Mouse (Mus musculus) NIH3T3 (cell line): ENCODE results near the gene Stk24.

Source experiments
- DNase-seq: peaks from one replicate; pipeline ENCODE4 v3.0.0-alpha.2; 2012; ENCODE audit warnings: low read depth

Gene Stk24

DNA sequence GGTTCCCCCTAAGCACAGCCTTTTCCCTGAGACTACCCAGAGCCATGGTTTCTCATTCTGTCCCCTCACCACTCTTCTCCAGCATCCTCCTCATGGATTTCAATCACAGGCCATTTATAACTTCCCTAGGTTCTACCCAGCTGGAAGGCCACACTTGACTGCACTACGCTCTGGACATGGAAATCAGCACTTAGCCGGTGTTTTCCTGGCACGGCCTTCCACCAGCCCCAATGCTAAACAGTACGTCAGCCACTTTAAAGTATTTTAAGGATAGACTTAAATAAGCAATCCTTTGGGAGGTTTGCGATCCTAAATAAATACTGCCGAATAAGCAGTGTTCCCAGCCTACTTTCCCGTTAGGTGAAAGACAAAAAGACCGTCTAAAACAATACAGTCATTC is 29.8 kb downstream of the Stk24 start:
- DNase-seq, result no peak

DNA sequence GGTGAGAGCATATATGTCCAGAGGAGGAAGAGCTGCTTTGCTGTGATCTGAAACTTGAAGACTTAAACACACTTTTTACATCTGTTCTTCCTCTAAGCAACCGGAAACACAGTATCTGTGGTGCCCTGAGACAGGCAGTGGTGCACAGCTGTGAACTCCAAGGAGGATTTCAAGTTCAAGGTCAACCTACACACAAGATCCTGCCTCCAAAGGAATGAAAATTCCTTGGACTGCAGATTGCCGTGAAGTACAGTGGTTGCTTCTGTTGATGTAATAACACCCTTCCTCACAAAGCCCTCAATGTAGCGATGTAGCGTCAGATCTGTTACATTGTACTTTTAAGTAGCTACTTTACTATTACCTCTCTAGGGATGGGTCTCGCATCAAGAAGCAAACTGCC is 30.5 kb downstream of the Stk24 start:
- no peak for DNase-seq

DNA sequence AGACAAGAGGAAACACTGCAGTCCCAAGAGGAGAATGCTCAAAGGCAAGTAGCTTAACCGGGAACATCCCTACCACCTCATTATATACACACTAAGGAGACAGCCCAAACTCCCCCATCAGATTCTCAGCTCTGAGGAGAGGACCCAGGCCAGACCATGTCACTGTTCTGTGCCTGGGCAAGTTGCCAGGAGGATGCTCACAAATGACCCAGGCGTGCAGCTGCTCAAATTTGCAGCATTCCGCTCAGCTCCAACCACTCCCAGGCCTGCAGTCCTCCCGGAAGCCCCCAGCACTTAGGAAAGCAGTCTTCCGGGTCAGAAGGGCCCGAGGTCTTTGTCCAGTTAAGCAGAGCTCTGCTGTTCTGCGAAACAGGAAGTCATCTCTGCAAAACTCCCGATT is 31.6 kb downstream of the Stk24 start:
- no peak for DNase-seq

DNA sequence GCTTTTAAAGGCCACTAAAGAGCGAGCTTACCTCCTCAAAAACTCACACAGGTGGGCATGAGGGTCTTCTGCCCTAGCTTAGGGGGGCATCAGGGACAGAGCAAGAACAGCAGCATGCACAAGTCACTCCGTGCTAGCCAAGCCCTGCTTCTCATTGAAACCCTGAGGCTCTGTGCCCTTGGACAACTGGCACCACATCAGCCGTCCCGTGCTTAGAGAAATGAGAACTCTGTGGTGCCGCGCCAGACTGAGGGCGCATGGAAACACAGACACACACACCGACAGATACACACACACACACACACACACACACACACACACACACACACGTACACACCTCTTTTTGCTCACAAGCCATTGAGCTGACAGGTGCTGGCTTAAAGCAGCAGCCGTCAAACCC is 32.7 kb downstream of the Stk24 start:
- DNase-seq, result no peak

DNA sequence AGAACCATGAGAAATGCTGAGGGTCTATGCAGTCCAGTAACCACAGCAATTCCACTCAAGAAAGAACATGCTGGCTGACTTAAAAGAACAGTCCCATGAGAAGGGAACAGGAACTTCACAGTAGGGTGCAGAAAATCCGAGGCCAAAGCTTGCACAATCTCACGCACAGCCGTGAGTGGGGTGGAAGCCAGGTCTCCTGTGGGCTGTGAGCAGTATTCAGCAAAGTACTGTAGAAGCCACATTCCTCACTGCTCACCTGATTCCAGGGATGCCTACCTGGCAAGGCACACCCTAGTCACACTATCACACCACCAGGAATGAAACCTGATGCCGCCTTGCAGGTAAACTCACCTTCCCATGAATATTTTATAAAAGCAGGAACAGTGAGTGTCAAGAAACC is 33.2 kb downstream of the Stk24 start:
- DNase-seq, result peak; percentile 16

DNA sequence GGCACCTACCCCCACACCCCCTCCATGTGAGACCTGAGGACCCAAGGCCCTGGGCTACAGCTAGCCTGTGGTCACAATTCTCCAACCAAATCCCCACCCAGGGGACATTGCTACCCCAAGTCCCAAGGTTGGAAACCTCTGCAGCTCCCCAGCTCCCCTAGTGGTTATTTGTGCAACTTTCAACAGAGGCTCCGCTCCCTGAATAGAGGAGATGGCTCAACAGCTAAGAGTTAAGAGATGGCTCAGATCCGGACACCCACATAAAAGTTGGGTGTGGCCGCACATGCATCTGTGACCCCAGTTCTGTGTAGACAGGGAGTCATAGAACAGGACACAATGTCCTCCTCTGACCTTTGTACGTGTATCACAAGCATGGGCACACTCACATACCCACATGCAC is 33.8 kb downstream of the Stk24 start:
- peak; percentile 11 for DNase-seq

DNA sequence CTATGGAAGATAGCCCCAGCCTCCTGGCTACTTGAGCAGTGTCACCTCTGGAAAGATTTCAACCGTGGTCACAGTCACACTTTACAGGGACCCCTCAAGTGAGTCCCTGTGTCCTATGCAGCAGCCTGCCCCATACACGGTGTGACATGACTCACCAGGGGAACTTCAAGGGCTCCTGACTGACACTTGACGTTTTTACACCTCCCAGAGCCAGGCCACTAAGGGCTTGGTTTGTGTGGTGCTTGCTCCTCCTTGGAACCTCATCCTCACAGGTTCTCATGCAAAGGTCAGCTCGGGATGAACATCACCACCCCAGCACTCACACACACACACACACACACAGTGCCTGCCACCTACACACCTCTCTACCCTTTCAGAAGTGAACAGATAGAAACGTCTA is 34.9 kb downstream of the Stk24 start:
- DNase-seq, result no peak

DNA sequence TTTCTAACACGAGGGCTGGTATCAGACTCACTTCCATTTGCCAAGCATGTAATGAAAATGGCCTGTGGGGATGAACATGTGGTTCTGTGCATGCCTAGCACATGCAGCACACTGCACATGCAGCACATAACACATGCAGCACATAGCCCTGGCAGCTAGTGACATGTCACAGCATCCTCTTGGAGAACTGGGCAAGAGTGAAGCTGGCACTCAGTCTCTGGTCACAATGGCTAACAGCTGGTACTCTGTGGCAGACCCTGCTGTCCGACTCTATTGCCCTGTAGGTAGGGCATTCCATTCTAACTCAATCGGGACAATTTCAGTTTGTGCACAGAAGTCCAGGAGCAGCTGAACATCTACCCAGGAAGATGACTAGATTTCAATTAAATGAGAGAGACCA is 36.9 kb downstream of the Stk24 start:
- no peak for DNase-seq

DNA sequence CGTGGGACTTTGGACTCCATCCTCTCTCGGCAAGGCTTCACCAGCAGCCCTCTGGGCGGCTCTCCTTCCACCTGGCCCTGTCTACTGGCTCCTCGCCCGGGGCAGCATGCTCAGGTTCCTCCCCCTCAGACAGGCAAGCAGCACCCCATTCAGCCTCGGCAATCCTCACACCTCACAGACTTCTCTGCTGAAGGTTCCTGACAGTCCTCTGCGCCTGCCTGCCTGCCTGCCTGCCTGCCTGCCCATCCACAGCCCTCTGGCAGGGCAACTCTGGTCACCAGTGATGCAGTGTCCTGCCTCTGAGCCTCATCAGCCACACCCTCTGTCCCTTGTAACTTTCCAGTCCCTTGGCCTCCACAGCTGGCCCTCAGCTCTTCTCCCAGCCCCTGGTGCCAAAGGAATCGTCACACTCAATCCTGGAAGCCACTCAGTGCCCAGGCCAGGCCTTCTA is 39.8 kb downstream of the Stk24 start:
- DNase-seq, result no peak

DNA sequence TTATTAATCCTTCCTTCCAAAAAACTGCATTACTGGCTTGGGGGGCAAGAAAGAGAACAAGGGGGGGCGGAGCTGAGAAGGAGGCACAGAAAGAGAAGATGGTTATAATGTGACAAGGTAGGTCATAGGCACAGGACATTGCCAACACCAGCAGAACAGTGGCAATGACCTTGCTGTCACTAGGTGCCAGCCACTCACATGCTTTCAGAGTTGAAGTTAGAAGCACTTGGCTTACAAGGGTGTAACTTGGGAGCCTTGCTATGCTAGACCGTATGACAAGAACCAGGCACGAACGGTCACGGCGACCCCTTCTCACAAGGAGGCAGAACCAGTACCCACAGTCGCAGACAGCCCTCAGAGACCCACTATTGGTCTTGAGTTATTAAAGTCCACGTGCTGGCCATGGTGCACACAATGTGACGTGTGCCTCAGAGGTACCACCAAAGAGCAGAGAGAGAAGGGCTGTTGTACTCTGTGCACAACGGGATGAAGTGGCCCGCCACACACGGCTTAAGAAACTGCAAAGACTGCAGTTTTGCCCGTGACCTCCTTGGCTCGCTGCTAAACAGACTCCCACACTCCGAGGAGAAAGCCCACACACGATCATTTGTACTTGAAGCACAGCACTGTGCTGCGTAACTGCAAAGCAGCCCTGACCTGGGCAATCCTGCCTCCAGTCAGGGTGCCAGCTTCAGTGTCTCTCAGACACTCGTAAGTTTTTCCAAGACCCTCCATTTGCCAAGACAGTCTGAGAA is 40.8 kb downstream of the Stk24 start:
- no peak for DNase-seq

DNA sequence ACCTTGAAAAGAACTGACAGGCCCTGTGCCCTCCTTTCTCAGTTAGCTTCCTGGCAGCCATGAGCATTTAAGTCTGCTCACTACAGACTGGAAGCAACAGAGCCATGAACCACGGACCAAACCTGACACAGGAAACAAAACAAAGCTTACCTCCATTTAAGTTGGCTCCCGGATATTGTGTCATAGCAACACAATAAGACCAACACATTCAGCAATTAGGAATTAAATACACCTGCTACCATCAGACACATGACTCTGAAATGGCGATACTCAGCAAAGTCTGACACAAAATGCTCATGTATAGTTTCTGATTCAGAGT is 49.8 kb downstream of the Stk24 start:
- DNase-seq, result no peak

DNA sequence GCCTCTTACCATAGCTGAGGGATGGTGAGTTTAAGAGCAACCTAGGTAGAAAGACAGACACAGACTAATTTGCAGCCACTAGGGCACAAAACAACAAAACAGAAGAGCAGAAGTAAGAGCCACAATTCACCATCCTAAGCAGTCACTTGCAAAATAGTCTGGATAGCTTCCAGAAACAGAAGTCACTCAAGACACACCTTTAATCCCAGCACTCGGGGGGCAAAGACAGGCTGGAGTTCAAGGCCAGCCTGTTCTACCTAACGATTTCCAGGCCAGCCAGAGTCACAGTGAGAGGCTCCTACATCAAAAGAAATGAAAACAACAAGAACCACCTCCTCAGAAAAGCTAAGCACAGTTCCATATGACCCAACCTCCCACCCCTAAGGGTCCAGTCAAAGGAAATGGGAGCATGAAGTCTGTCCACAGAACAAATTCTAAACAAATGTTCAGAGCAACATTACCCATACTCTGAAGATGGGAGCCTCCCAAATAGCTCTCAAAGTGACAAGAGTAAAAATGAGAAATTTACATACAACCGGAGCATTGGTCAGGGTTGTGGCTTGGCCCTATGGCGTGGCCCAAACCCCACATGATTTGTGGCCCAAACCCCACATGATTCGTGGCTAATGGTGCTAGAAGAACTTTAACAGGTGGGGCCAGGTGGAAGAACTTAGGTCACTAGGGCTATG is 50.3 kb downstream of the Stk24 start:
- no peak for DNase-seq

DNA sequence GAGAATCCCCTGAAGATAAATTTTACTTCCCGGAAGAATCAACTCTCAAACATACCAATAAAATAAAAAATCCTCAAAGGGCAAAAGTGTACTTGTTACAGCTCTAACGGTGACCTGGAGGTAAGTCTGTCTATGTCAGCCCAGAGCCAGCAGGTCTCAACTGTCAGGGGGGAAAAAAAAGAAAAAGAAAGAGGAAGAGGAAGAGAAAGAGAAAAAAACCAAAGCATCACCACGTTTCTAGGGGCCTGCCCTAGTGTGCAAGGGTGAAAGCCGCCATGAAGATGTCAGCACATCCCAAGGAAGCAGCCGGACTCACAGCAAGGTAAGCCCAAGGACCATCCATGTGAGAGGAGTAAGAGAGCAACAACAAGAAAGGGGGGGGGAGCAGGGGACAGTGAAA is 50.9 kb downstream of the Stk24 start:
- DNase-seq, result no peak

DNA sequence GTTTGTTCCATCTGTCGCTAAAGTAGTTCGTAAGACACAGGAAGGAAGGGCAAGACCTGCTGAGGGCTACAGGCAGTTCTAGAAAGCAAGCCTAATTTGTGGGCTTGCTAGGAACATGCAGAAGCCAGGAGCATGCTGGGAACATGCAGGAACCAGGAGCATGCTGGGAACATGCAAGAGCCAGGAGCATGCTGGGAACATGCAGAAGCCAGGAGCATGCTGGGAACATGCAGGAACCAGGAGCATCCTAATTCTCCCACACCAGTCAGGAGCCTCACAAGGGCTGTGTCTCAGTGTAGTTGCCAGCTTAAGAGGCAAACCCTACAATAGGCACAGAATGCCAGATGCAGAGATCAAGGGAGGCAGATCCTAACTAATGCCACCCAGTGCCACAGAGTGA is 53.4 kb downstream of the Stk24 start:
- no peak for DNase-seq

DNA sequence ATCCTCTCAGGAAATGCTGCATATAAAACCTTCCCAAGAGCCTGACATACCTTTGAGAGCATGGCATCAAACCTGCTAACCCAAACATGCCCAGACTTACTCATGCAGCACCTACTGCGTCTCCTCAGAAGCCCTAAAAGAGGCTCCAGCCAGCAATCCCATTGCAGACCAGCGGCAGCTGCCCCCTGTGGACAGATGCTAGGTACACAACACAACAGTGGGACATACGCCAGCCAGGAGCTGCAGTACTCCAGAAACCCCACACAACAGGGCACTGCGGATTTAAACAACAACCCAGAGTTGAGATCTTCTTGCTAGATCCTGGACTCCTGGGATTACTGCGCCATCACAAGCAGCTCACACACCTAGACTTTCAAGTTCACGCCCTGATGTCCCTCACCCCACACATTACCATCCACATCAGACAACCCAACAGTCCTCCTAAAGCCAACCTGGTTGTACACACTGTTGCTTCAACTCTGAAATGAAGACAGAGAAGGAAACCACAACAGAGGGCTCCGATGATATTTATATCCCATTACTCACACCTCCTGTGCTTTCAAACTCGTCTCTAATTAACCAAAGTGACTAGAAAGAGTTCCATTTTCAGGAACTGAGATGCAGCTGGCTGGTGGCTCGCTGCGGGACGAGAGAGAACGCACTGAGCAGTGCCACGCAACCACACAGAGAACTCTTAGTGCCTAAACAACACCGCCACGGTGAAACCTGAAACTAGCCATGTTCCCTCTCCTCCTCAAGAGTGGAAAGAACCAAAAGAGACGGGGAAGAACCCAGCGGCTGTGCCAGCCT is 55.1 kb downstream of the Stk24 start:
- DNase-seq, result no peak

DNA sequence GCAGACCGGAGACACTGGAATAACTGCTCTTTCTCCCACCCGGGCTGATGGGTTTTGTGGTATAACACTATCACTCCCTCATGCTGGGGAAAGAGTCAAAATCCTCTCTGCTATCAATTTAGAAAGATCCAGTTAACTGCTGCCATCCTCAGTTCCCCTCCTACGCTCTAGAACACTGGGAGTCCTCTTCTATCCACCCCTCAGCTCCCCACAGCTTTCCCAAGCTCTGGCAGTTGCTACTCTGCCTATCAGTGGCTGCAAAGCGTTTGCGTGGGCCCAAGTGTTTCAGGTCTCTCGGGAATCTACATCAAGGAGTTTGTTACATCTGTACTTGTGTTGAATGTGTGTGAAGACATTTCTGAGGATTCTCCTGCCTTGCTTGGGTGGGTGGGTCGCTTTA is 57.2 kb downstream of the Stk24 start:
- no peak for DNase-seq

DNA sequence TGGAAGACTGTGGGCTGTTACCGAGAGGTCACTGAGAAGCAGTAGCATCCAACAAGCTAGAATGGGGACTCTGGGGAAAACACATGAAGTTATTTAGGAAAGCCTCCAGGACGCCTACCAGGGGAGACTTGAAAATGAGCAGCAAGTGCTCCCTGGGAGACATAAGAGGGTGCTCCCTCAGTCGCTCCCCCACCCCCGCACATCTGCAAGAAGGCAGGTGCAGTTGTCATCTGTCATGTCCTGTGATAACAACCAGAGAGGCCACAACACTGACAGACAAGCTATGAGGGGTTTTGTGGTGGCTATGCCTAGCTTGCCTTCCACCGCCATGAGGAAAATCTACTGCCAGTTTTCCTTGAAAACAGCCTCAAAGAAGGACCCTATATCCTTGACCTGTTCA is 57.7 kb downstream of the Stk24 start:
- DNase-seq, result no peak

DNA sequence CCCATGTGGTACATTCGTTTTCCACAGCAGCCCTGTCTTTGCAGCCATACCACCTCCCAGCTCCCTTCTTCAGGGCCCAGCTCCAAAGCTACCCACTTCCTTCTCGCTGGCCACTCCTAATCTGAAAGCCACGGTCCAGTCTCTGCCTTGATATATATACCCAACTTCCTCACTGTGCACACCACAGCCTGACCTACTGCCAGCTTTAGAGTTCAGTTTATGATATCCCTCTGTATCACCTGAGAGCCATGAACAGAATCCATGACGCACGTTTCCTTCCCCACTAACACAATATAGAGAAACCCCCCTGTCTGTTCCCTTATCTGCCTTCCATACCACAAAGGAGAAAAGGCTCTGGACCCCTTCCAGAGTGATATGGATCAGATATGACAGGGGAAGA is 61.4 kb downstream of the Stk24 start:
- DNase-seq, result no peak

DNA sequence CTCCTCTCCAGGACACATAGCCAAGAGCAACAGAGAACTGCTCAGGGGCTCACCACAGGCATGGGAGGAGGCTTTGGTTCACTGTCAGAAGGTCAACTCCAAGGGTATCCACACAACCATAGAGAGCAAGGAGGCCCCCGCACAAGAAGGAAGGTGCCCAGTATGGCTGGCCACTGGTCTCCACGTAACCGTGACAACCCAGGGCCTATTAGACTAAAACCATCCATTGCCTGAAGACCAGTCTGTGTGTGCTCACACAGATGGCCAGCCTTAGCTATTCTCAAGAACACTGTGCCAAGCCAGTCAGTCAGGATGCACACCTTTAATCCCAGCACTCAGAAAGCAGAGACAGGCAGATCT is 62.5 kb downstream of the Stk24 start:
- no peak for DNase-seq

DNA sequence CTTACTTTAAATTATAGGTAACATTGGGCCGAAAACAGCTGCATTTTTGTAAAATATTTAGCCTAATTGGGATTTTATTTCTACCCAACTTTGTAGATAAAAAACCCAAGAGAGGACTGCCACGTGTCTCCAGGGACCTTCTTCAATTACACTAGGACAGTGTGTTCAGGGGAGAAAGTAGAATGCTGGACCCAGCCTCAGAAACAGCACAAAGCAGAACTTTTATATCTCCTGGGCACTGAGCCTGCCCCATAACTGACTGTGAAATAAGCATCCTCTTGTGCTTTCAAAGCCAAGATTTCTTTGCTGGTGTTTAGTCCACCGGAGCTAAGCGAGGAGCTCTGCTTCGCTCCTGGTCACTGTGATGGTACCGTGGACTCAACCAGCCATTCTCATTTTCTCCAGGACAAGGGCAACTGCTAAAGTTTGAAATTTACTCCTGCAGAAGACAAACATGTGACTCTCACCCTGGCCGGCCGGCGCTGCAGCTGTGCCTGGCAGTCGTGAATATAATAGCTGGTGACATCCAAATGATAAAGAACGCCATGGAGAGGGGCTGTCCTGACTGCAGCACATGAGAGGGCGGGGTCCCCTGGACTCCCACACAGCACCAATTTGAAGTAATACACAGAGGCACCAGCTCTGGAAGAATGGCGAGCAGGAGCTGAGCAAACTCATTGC is 63.0 kb downstream of the Stk24 start:
- DNase-seq, result no peak

DNA sequence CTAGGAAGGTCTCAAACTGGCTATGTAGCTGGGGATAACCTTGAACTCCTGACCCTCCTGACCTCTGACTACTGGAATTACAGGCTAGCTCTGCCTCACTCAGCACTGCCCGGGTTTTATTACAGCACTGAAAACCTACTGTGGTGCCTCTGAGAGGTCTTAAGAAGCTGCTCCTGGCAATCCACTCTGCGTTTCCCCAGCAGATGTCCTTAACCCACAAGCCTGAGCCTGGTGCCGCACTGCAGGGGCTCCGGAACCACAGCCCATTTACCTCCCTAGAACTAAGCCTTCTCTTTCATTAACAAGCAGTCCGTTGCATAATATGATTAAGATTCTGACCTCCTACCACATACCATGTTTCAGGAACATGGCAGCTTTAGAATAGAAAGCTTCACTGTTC is 63.7 kb downstream of the Stk24 start:
- no peak for DNase-seq

DNA sequence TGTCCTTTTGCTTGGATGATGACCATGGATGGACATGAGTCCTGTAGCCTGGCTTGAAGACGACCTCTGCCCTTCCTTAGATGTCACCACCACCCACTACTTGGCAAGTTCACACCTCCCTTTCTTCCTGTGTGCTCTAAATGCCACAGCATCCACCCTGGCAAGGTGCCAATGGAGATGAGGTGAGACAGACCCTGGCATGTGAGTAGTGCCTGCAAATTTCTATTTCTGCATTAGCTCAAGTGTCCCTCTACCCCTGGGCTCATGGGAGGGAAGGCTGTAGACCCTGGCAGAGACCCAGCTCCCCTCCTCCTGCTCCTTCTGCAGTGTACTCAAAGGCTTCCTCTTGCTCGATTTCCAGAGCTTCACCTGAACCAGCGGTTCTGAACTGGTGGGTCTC is 64.9 kb downstream of the Stk24 start:
- no peak for DNase-seq

DNA sequence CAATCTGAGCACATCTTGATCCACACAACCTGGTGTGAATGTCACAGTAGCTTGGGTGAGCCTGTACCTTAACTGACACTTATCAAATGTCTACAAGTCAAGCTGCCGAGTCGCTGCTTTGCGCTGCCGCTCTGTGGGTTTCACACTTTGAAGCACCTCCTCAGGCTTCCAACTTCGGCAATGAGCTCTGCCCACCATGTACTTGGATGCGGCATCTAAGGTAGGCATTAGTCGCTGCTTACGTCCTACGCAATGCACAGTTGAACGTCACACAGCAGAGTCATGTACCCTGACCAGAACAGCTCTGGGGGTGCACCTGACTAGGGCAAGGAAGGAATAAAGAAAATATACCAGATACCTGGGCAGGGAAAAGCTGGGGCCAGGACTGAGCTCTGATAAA is 66.5 kb downstream of the Stk24 start:
- no peak for DNase-seq
